In genomic region chr8:90322701-90323439, GRCm38 (mm10) we compare ENCODE assay signal across 28 mouse cellular contexts. TPM values are rescaled to one million over a fixed set of nuclear protein-coding genes. Genes with fewer than 3 reads are reported as not detected.
DNase-seq lines count a peak whose midpoint lies in the region; ATAC-seq and TF ChIP-seq lines count a peak whose summit lies in the region.
"Had no signal": no experiment of that assay in that cellular context is flagged by ENCODE, and none has a peak within 500 bp of the region (broad histone marks: within the 10 kb centered on the region; RNA-seq: fewer than 3 reads in every experiment).

No protein-coding gene starts in this region.

- H3K27ac ChIP-seq in forebrain, embryonic 14.5 days (ENCODE audit: low read depth, low read length), result no peak overlapping the region
- no peak overlapping the region for H3K27ac ChIP-seq in forebrain, embryonic 11.5 days (ENCODE audit: low read depth, low read length)
- peak overlapping the region; percentile 20 for H3K27ac ChIP-seq in midbrain, embryonic 13.5 days
- H3K27ac ChIP-seq in midbrain, postnatal 0 days (ENCODE audit: low read depth, low read length), result no peak overlapping the region
- H3K27ac ChIP-seq in neural tube, embryonic 13.5 days (replicated peaks), result peak overlapping the region; percentile 46; the same call in 1 of the 2 replicates
- H3K27ac ChIP-seq in forebrain, embryonic 16.5 days (ENCODE audit: low read length), result no peak overlapping the region
- H3K27ac ChIP-seq: embryonic facial prominence, embryonic 10.5 days; embryonic facial prominence, embryonic 13.5 days; heart, embryonic 15.5 days had no signal

- H3K4me2 ChIP-seq in forebrain, embryonic 14.5 days (ENCODE audit: low read length), result no peak overlapping the region
- no peak overlapping the region for H3K4me2 ChIP-seq in forebrain, embryonic 11.5 days (ENCODE audit: low read depth, low read length, severe bottlenecking)
- H3K4me2 ChIP-seq in midbrain, embryonic 13.5 days (replicated peaks), result no peak overlapping the region
- no peak overlapping the region for H3K4me2 ChIP-seq in midbrain, postnatal 0 days (ENCODE audit: low read depth, low read length, poor library complexity, severe bottlenecking)
- H3K4me2 ChIP-seq in neural tube, embryonic 13.5 days, result no peak overlapping the region
- H3K4me2 ChIP-seq in forebrain, embryonic 16.5 days (ENCODE audit: low read length), result no peak overlapping the region
- H3K4me2 ChIP-seq: embryonic facial prominence, embryonic 13.5 days; heart, embryonic 12.5 days; heart, embryonic 15.5 days; hindbrain, embryonic 15.5 days had no signal

- no peaks in the 10 kb centered on the region for H3K9me3 ChIP-seq in forebrain, embryonic 14.5 days (replicated peaks; ENCODE audit: control insufficient read depth, low read length)
- H3K9me3 ChIP-seq in forebrain, embryonic 11.5 days (ENCODE audit: control insufficient read depth, low read length), result no peaks in the 10 kb centered on the region
- H3K9me3 ChIP-seq in midbrain, embryonic 13.5 days, result no peaks in the 10 kb centered on the region
- no peaks in the 10 kb centered on the region for H3K9me3 ChIP-seq in midbrain, postnatal 0 days (ENCODE audit: low read length)
- no peaks in the 10 kb centered on the region for H3K9me3 ChIP-seq in neural tube, embryonic 13.5 days
- no peaks in the 10 kb centered on the region for H3K9me3 ChIP-seq in forebrain, embryonic 16.5 days (ENCODE audit: control insufficient read depth, low read length)
- H3K9me3 ChIP-seq: embryonic facial prominence, embryonic 10.5 days; embryonic facial prominence, embryonic 13.5 days; heart, embryonic 12.5 days; heart, embryonic 15.5 days; hindbrain, embryonic 10.5 days; hindbrain, embryonic 15.5 days had no signal

- TF ChIP-seq CTCF in midbrain, postnatal 0 days (IDR thresholded peaks at IDR 0.05), result no peak

- ATAC-seq in forebrain, embryonic 14.5 days, result peak; percentile 46; the same call in 1 of the 2 replicates
- ATAC-seq in forebrain, embryonic 11.5 days (replicated peaks; ENCODE audit: low FRiP score), result no peak
- peak; percentile 43; the same call in 1 of the 2 replicates for ATAC-seq in midbrain, embryonic 13.5 days
- no peak for ATAC-seq in midbrain, postnatal 0 days (ENCODE audit: low FRiP score)
- no peak for ATAC-seq in neural tube, embryonic 13.5 days (ENCODE audit: low read depth)
- peak; percentile 69 for ATAC-seq in forebrain, embryonic 16.5 days
- ATAC-seq: CD4-positive, CD25-positive, alpha-beta regulatory T cell, adult 4 months had no signal

- H3K9ac ChIP-seq in forebrain, embryonic 14.5 days (ENCODE audit: low read length), result no peak overlapping the region
- H3K9ac ChIP-seq in forebrain, embryonic 11.5 days (ENCODE audit: low read length), result no peak overlapping the region
- no peak overlapping the region for H3K9ac ChIP-seq in midbrain, embryonic 13.5 days (replicated peaks)
- no peak overlapping the region for H3K9ac ChIP-seq in midbrain, postnatal 0 days (replicated peaks; ENCODE audit: low read length, poor library complexity, severe bottlenecking)
- no peak overlapping the region for H3K9ac ChIP-seq in neural tube, embryonic 13.5 days
- H3K9ac ChIP-seq in forebrain, embryonic 16.5 days (replicated peaks; ENCODE audit: low read depth, low read length), result no peak overlapping the region
- H3K9ac ChIP-seq: embryonic facial prominence, embryonic 13.5 days; heart, embryonic 12.5 days; heart, embryonic 15.5 days; hindbrain, embryonic 15.5 days had no signal

- peaks cover 14% of the 10 kb centered on the region; the same call in 1 of the 2 replicates for H3K36me3 ChIP-seq in forebrain, embryonic 14.5 days (ENCODE audit: control insufficient read depth, insufficient read depth, low read length)
- H3K36me3 ChIP-seq in forebrain, embryonic 11.5 days (ENCODE audit: control insufficient read depth, insufficient read depth, low read length), result no peaks in the 10 kb centered on the region
- peaks cover 10% of the 10 kb centered on the region; the same call in 1 of the 2 replicates for H3K36me3 ChIP-seq in midbrain, embryonic 13.5 days
- no peaks in the 10 kb centered on the region for H3K36me3 ChIP-seq in midbrain, postnatal 0 days (ENCODE audit: insufficient read depth, low read length)
- H3K36me3 ChIP-seq in neural tube, embryonic 13.5 days, result peaks cover 7% of the 10 kb centered on the region; the same call in 1 of the 2 replicates
- no peaks in the 10 kb centered on the region for H3K36me3 ChIP-seq in forebrain, embryonic 16.5 days (ENCODE audit: control insufficient read depth, insufficient read depth)
- H3K36me3 ChIP-seq: embryonic facial prominence, embryonic 13.5 days; heart, embryonic 12.5 days; heart, embryonic 15.5 days; hindbrain, embryonic 15.5 days had no signal

- WGBS in forebrain, embryonic 14.5 days, result 42% methylated on average over 8 of the region's 8 CpGs
- WGBS in forebrain, embryonic 11.5 days, result 73% methylated on average over 8 of the region's 8 CpGs
- WGBS in midbrain, embryonic 13.5 days, result 52% methylated on average over 8 of the region's 8 CpGs
- 54% methylated on average over 8 of the region's 8 CpGs for WGBS in midbrain, postnatal 0 days
- WGBS in neural tube, embryonic 13.5 days, result 70% methylated on average over 8 of the region's 8 CpGs
- 34% methylated on average over 8 of the region's 8 CpGs for WGBS in forebrain, embryonic 16.5 days

- no peak overlapping the region for H3K4me3 ChIP-seq in forebrain, embryonic 14.5 days (ENCODE audit: low read depth, low read length)
- H3K4me3 ChIP-seq in forebrain, embryonic 11.5 days (ENCODE audit: low read depth, low read length), result no peak overlapping the region
- H3K4me3 ChIP-seq in midbrain, embryonic 13.5 days (replicated peaks), result no peak overlapping the region
- H3K4me3 ChIP-seq in midbrain, postnatal 0 days (ENCODE audit: low read depth, low read length), result no peak overlapping the region
- H3K4me3 ChIP-seq in neural tube, embryonic 13.5 days, result no peak overlapping the region
- no peak overlapping the region for H3K4me3 ChIP-seq in forebrain, embryonic 16.5 days (replicated peaks; ENCODE audit: low read length)
- H3K4me3 ChIP-seq: embryonic facial prominence, embryonic 10.5 days; embryonic facial prominence, embryonic 13.5 days; erythroblast, embryonic 14.5 days; heart, embryonic 12.5 days; heart, embryonic 15.5 days; hindbrain, embryonic 10.5 days; hindbrain, embryonic 15.5 days had no signal

- H3K4me1 ChIP-seq in forebrain, embryonic 14.5 days (ENCODE audit: control insufficient read depth, insufficient read depth, low read length), result peaks cover 19% of the 10 kb centered on the region
- peaks cover 2% of the 10 kb centered on the region; the same call in 1 of the 2 replicates for H3K4me1 ChIP-seq in forebrain, embryonic 11.5 days (replicated peaks; ENCODE audit: control insufficient read depth, insufficient read depth, low read length)
- H3K4me1 ChIP-seq in midbrain, embryonic 13.5 days (replicated peaks), result peaks cover 60% of the 10 kb centered on the region
- H3K4me1 ChIP-seq in midbrain, postnatal 0 days (ENCODE audit: insufficient read depth, low read length), result peaks cover 13% of the 10 kb centered on the region
- peaks cover 42% of the 10 kb centered on the region for H3K4me1 ChIP-seq in neural tube, embryonic 13.5 days (replicated peaks)
- H3K4me1 ChIP-seq in forebrain, embryonic 16.5 days (replicated peaks; ENCODE audit: control insufficient read depth, insufficient read depth, low read length), result peaks cover 25% of the 10 kb centered on the region

- DNase-seq in forebrain, embryonic 14.5 days (ENCODE audit: low spot score), result peak; percentile 54
- no peak for DNase-seq in forebrain, embryonic 11.5 days (ENCODE audit: low spot score)
- no peak for DNase-seq in midbrain, postnatal 0 days (ENCODE audit: low spot score)
- no peak for DNase-seq in neural tube, embryonic 10.5 days (ENCODE audit: extremely low spot score, low spot score)
- DNase-seq in frontal cortex, postnatal 10 days (ENCODE audit: low spot score in 2 of 2), result no peak
- DNase-seq: adrenal gland, adult 2 months; adrenal gland, postnatal 14 days; cerebellum, adult 11-12 months; cerebellum, adult 8-10 months; cerebellum, postnatal 36 days; embryo, embryonic 11 days; gastrocnemius, postnatal 25 days; heart, adult 18-20 months; heart, postnatal 10 days; heart, postnatal 36 days had no signal

- H3K27me3 ChIP-seq in forebrain, embryonic 14.5 days (replicated peaks; ENCODE audit: control insufficient read depth, insufficient read depth, low read length), result no peaks in the 10 kb centered on the region
- no peaks in the 10 kb centered on the region for H3K27me3 ChIP-seq in forebrain, embryonic 11.5 days (ENCODE audit: control insufficient read depth, insufficient read depth, low read length)
- no peaks in the 10 kb centered on the region for H3K27me3 ChIP-seq in midbrain, embryonic 13.5 days
- no peaks in the 10 kb centered on the region for H3K27me3 ChIP-seq in midbrain, postnatal 0 days (ENCODE audit: insufficient read depth, low read length)
- no peaks in the 10 kb centered on the region for H3K27me3 ChIP-seq in neural tube, embryonic 13.5 days
- no peaks in the 10 kb centered on the region for H3K27me3 ChIP-seq in forebrain, embryonic 16.5 days (replicated peaks; ENCODE audit: control insufficient read depth, insufficient read depth, low read length)
- H3K27me3 ChIP-seq: embryonic facial prominence, embryonic 13.5 days; heart, embryonic 12.5 days; heart, embryonic 15.5 days; hindbrain, embryonic 15.5 days had no signal

RNA-seq across cellular contexts. Expression of gene Tox3, which starts 25.3 kb away (rescaled TPM):
- 18.8 and 20.2 TPM in 2 replicates for polyA plus RNA-seq in forebrain, embryonic 14.5 days (2014; fragmentation: Nextera tagmentation; extraction: Ambion mirVana)
- 37.0 and 38.0 TPM in 2 replicates for polyA plus RNA-seq in forebrain, embryonic 11.5 days (2014; fragmentation: Nextera tagmentation; extraction: Ambion mirVana)
- polyA plus RNA-seq in midbrain, embryonic 13.5 days (2015; fragmentation: Nextera tagmentation; extraction: Ambion mirVana), result 31.4 and 34.3 TPM in 2 replicates
- 38.0 and 46.1 TPM in 2 replicates for total RNA-seq in midbrain, postnatal 0 days (2014; rRNA removed)
- 27.9 and 31.0 TPM in 2 replicates for polyA plus RNA-seq in midbrain, postnatal 0 days (2015; fragmentation: Nextera tagmentation; extraction: Ambion mirVana)
- 35.3 and 39.2 TPM in 2 replicates for polyA plus RNA-seq in neural tube, embryonic 13.5 days (2015; fragmentation: Nextera tagmentation; extraction: Ambion mirVana)
- polyA plus RNA-seq in forebrain, embryonic 16.5 days (2015; fragmentation: Nextera tagmentation; extraction: Ambion mirVana), result 16.7 and 21.2 TPM in 2 replicates
- total RNA-seq: MEL had no signal
- polyA plus RNA-seq: C2C12; CD4-positive, CD25-positive, alpha-beta regulatory T cell, adult 4 months; erythroblast, embryonic 14.5 days had no signal

Comparison
In these comparisons a context has a peak if more than half of its experiments do, and no peak if none do; other contexts are left out.
1. ATAC-seq: peak in forebrain, embryonic 14.5 days (single experiment), midbrain, embryonic 13.5 days (single experiment) and forebrain, embryonic 16.5 days (single experiment); none in forebrain, embryonic 11.5 days (single experiment), midbrain, postnatal 0 days (single experiment) and neural tube, embryonic 13.5 days (single experiment).
2. H3K27ac ChIP-seq: peak in midbrain, embryonic 13.5 days (single experiment) and neural tube, embryonic 13.5 days (single experiment); none in forebrain, embryonic 14.5 days (single experiment), forebrain, embryonic 11.5 days (single experiment), midbrain, postnatal 0 days (single experiment) and forebrain, embryonic 16.5 days (single experiment).